Mouse (Mus musculus) olfactory bulb, adult 2 months (tissue): Measurements from ENCODE around the gene Sipa1.

Experiments used
- CTCF ChIP-seq: fragments of 200-500 bp; IDR thresholded peaks from 2 replicates; pipeline ENCODE4 v1.5.1; 2012; ENCODE audit warnings: low read depth, mild to moderate bottlenecking, low read length, moderate library complexity; ENCODE audit not compliant: insufficient read depth
- POLR2A ChIP-seq: fragments of 200-500 bp; IDR thresholded peaks from 2 replicates; pipeline ENCODE4 v1.6.1; 2012; ENCODE audit warnings: mild to moderate bottlenecking, low read depth, low read length, moderate library complexity; ENCODE audit not compliant: insufficient read depth

- TF ChIP-seq CTCF, result no peak
- no peak for TF ChIP-seq POLR2A
These were observed 21.9 kb downstream of the Sipa1 start for GRCm38 (mm10) chr19:5641641-5642040.
